Mouse (Mus musculus) stomach, embryonic 16.5 days (tissue): ENCODE results near the gene Gpa33. TPM values are rescaled to one million over a fixed set of nuclear protein-coding genes. Genes with fewer than 3 reads are reported as not detected.

Experiments used
- ATAC-seq: fragments of 200-750 bp; cut with Nextera tagmentation; 2 replicates; pipeline ENCODE4 v1.8.0; 2017; ENCODE audit warnings: moderate number of reproducible peaks, moderate TSS enrichment; ENCODE audit not compliant: insufficient read depth, low FRiP score
- H3K27ac ChIP-seq: fragments of 300-500 bp; sonication (generic); 2 replicates; pipeline ENCODE4 v1.5.1; 2014; ENCODE audit warnings: low read length
- H3K27me3 ChIP-seq: fragments of 300-500 bp; sonication (generic); 2 replicates; pipeline ENCODE4 v1.6.1; 2014; ENCODE audit warnings: low read length, control low read depth, mixed read lengths; ENCODE audit not compliant: control insufficient read depth, insufficient read depth
- H3K36me3 ChIP-seq: fragments of 300-500 bp; sonication (generic); 2 replicates; pipeline ENCODE4 v1.6.1; 2014; ENCODE audit warnings: low read length; ENCODE audit not compliant: control insufficient read depth, insufficient read depth
- H3K4me1 ChIP-seq: fragments of 300-500 bp; sonication (generic); 2 replicates; pipeline ENCODE4 v1.6.1; 2014; ENCODE audit warnings: low read length, control low read depth, mixed read lengths; ENCODE audit not compliant: control insufficient read depth, insufficient read depth
- H3K4me2 ChIP-seq: fragments of 300-500 bp; sonication (generic); 2 replicates; pipeline ENCODE4 v1.6.1; 2014; ENCODE audit warnings: low read depth, low read length, mixed read lengths
- H3K4me3 ChIP-seq: fragments of 300-500 bp; sonication (generic); replicated peaks from 2 replicates; pipeline ENCODE4 v1.5.1; 2014; ENCODE audit warnings: mild to moderate bottlenecking, low read length
- H3K9ac ChIP-seq: fragments of 300-500 bp; sonication (generic); 2 replicates; pipeline ENCODE4 v1.6.1; 2014; ENCODE audit warnings: low read length
- H3K9me3 ChIP-seq: fragments of 300-500 bp; sonication (generic); replicated peaks from 2 replicates; pipeline ENCODE4 v1.6.1; 2016; ENCODE audit warnings: low read length, control low read depth; ENCODE audit not compliant: control insufficient read depth
- WGBS: fragments of 180-500 bp; shearing (Covaris S2); extraction: QIAGEN DNeasy Blood & Tissue Kit; methylation state at CpG from one replicate; pipeline ENCODE4 v1.1.7; 2014; 5-methylcytosine and 5-hydroxymethylcytosine counted together
- polyA plus RNA-seq: library from polyadenylated mRNA; unstranded; fragments of >200 nt; fragmentation: Nextera tagmentation; extraction: Ambion mirVana; gene quantifications from 2 replicates; pipeline ENCODE4 v1.2.1, GENCODE M21; 2015

The Gpa33 gene
- polyA plus RNA-seq, 1 experiment from 2014 or later: 11.9 TPM

GRCm38 (mm10) chr1:166126795-166127194 lies 3.2 kb upstream of the Gpa33 start:
- H3K27me3 ChIP-seq: no peaks in the 10 kb centered on the region
- no peaks in the 10 kb centered on the region for H3K36me3 ChIP-seq
- WGBS: 52% methylated on average over 9 of the region's 9 CpGs
- peak overlapping the region; percentile 7; the same call in 1 of the 2 replicates for H3K4me3 ChIP-seq
- no peak for ATAC-seq
- H3K27ac ChIP-seq: no peak overlapping the region
- peak overlapping the region; percentile 28 for H3K4me2 ChIP-seq
- peaks cover 2% of the 10 kb centered on the region; the same call in 1 of the 2 replicates for H3K9me3 ChIP-seq
- no peak overlapping the region for H3K9ac ChIP-seq
- peaks cover 14% of the 10 kb centered on the region for H3K4me1 ChIP-seq

DNA sequence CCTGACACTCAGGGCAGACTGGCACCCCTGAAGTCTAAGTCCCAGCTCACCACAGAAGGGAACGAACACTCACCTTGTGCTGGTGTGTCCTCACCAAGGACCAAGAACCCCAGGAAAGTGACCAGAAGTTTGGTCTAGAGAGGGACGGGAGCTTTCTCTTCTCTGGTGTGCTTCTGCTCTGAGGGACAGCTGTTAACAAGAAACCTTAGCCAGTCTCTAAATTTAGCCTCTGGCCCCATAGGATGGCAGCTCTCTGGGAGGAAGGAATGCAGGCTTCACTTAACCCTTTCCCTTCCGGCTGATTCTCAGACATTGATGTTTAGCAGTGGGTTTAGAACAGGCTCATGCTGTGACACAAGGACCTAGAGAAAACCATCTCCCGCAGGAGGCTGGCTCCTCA lies 2.3 kb upstream of the Gpa33 start, which contains the start of gene Dusp27:
Dusp27 (minus strand) TSS at position 204 of the 400 bp plus-strand sequence.
- peak within 1 kb of the TSS; percentile 7 for H3K4me3 ChIP-seq
- H3K27ac ChIP-seq: 0 out of 2 replicates have a peak within 1 kb of the TSS, but pooled peaks have one; percentile 15
- H3K9ac ChIP-seq: peak within 1 kb of the TSS; percentile 8
- H3K9me3 ChIP-seq: peaks cover 2% of the 10 kb centered on the region; the same call in 1 of the 2 replicates
- WGBS: 32% methylated on average over 4 of the region's 4 CpGs
- no peaks in the 10 kb centered on the region for H3K27me3 ChIP-seq
- peak within 1 kb of the TSS; percentile 28 for H3K4me2 ChIP-seq
- peaks cover 14% of the 10 kb centered on the region for H3K4me1 ChIP-seq
- no peaks in the 10 kb centered on the region for H3K36me3 ChIP-seq
- ATAC-seq: no peak

DNA sequence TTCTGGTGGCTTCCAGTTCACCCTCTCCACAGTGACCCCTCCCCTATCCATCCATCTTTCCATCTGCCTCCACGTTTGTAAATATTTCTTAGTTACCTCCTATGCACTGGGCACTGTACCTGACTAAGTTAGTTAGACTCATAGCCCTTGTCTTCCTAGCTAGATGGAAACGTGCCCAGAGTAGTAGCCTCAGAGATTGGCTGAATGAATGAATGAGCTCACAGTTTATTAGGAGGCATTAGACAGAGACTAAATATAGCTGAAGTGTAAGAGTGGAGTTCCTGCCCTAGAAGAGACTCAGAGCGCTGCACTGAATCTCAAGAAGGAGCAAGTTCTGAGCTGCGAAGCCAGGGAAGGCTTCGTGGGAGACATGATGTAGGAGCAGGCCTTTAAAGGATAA lies 1.5 kb upstream of the Gpa33 start:
- H3K9ac ChIP-seq: no peak overlapping the region
- H3K4me1 ChIP-seq: peaks cover 14% of the 10 kb centered on the region
- no peak overlapping the region for H3K4me3 ChIP-seq
- ATAC-seq: no peak
- H3K9me3 ChIP-seq: no peaks in the 10 kb centered on the region
- no peak overlapping the region for H3K27ac ChIP-seq
- no peak overlapping the region for H3K4me2 ChIP-seq
- no peaks in the 10 kb centered on the region for H3K36me3 ChIP-seq
- WGBS: 75% methylated on average over 5 of the region's 5 CpGs
- no peaks in the 10 kb centered on the region for H3K27me3 ChIP-seq

GRCm38 (mm10) chr1:166132367-166132766 lies 2.3 kb downstream of the Gpa33 start:
- Histone ChIP-seq H3K4me3 (no peak overlapping the region), H3K27me3 (no peaks in the 10 kb centered on the region), H3K27ac (no peak overlapping the region), H3K4me2 (no peak overlapping the region), H3K36me3 (no peaks in the 10 kb centered on the region), H3K9ac (no peak overlapping the region), H3K9me3 (no peaks in the 10 kb centered on the region), H3K4me1 (peaks cover 10% of the 10 kb centered on the region)
- 45% methylated on average over 4 of the region's 4 CpGs for WGBS
- no peak for ATAC-seq

GRCm38 (mm10) chr1:166135091-166135740 lies 5.2 kb downstream of the Gpa33 start:
- Histone ChIP-seq H3K9me3 (no peaks in the 10 kb centered on the region), H3K27me3 (no peaks in the 10 kb centered on the region), H3K36me3 (no peaks in the 10 kb centered on the region), H3K4me1 (peaks cover 4% of the 10 kb centered on the region; the same call in 1 of the 2 replicates), H3K9ac (no peak overlapping the region), H3K4me2 (no peak overlapping the region), H3K27ac (no peak overlapping the region), H3K4me3 (no peak overlapping the region)
- no peak for ATAC-seq
- 44% methylated on average over 5 of the region's 5 CpGs for WGBS

GRCm38 (mm10) chr1:166137244-166137938 lies 7.4 kb downstream of the Gpa33 start:
- no peaks in the 10 kb centered on the region for H3K9me3 ChIP-seq
- no peak overlapping the region for H3K9ac ChIP-seq
- 0 out of 2 replicates have a peak overlapping the region, but pooled peaks have one; percentile 30 for H3K27ac ChIP-seq
- peak overlapping the region; percentile 14; the same call in 1 of the 2 replicates for H3K4me2 ChIP-seq
- H3K4me3 ChIP-seq: no peak overlapping the region
- peak; percentile 69 for ATAC-seq
- no peaks in the 10 kb centered on the region for H3K36me3 ChIP-seq
- 49% methylated on average over 7 of the region's 7 CpGs for WGBS
- H3K27me3 ChIP-seq: no peaks in the 10 kb centered on the region
- peaks cover 4% of the 10 kb centered on the region; the same call in 1 of the 2 replicates for H3K4me1 ChIP-seq

- H3K9ac ChIP-seq: no peak overlapping the region; the same call in 1 of the 2 replicates
- no peaks in the 10 kb centered on the region for H3K9me3 ChIP-seq
- ATAC-seq: peak; percentile 17; the same call in 1 of the 2 replicates
- no peak overlapping the region for H3K4me3 ChIP-seq
- peaks cover 4% of the 10 kb centered on the region; the same call in 1 of the 2 replicates for H3K4me1 ChIP-seq
- H3K36me3 ChIP-seq: no peaks in the 10 kb centered on the region
- no peak overlapping the region for H3K27ac ChIP-seq
- no peaks in the 10 kb centered on the region for H3K27me3 ChIP-seq
- 58% methylated on average over 13 of the region's 13 CpGs for WGBS
- no peak overlapping the region for H3K4me2 ChIP-seq
Observed at GRCm38 (mm10) chr1:166138136-166138535, 8.1 kb downstream of the Gpa33 start.

DNA sequence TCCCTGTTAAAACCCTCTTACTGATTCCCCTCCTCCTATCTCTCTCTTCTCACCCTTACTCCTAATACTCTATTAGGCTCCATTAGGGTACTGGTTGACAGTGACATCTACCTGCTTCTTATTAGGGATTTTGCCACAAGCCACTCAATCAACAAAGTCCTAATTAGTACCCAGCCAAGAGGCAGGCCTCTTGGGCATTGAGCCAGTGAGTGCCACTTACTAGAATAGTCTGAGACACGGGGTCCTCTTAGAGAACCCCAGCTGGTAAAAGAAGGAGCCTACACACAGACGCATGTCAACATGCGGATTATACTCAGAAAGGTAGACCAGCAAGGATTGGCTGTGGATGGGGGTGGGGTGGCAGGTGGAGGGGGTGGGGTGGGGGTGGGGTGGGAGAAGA lies 9.1 kb downstream of the Gpa33 start:
- Histone ChIP-seq H3K27me3 (no peaks in the 10 kb centered on the region), H3K9ac (no peak overlapping the region), H3K36me3 (no peaks in the 10 kb centered on the region), H3K9me3 (no peaks in the 10 kb centered on the region), H3K4me3 (no peak overlapping the region), H3K27ac (no peak overlapping the region), H3K4me2 (no peak overlapping the region), H3K4me1 (peaks cover 4% of the 10 kb centered on the region; the same call in 1 of the 2 replicates)
- ATAC-seq: no peak
- WGBS: 80% methylated on average over 3 of the region's 3 CpGs

GRCm38 (mm10) chr1:166139620-166140184 lies 9.7 kb downstream of the Gpa33 start:
- WGBS: 63% methylated on average over 4 of the region's 4 CpGs
- Histone ChIP-seq H3K4me3 (no peak overlapping the region), H3K36me3 (no peaks in the 10 kb centered on the region), H3K27me3 (no peaks in the 10 kb centered on the region), H3K9ac (no peak overlapping the region), H3K27ac (no peak overlapping the region), H3K4me2 (no peak overlapping the region), H3K9me3 (no peaks in the 10 kb centered on the region), H3K4me1 (peaks cover 4% of the 10 kb centered on the region; the same call in 1 of the 2 replicates)
- ATAC-seq: no peak
